Mouse (Mus musculus): Measurements from ENCODE around the gene Sipa1l2.

Sipa1l2 gene

GRCm38 (mm10) chr8:125516115-125516905, 53.3 kb downstream of the Sipa1l2 start:
- in situ Hi-C loops (cut with MboI; ENCODE audit: unreplicated experiment in 2 of 2) = no loop called here

DNA sequence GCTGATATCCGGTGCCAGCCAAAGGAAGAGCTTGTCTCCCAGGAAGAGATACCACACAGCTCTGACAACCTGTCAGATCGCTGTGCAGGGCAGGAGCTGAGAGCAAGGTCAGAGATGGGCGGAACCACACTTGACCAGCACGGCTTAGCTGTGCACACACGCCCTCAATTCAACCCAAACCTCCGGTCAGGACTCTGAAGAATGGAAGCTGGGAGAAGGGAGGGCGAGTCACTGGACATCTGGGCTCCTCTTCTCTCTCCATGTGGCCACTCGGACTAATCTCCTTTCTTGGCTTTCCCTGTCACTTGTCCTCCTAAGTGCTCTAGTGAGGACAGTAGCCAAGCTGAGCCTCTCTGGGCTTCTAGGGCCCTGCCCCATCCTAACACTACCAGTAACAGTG, 53.9 kb downstream of the Sipa1l2 start:
- in situ Hi-C loops (cut with MboI; ENCODE audit: unreplicated experiment in 2 of 2) = no loop called here

DNA sequence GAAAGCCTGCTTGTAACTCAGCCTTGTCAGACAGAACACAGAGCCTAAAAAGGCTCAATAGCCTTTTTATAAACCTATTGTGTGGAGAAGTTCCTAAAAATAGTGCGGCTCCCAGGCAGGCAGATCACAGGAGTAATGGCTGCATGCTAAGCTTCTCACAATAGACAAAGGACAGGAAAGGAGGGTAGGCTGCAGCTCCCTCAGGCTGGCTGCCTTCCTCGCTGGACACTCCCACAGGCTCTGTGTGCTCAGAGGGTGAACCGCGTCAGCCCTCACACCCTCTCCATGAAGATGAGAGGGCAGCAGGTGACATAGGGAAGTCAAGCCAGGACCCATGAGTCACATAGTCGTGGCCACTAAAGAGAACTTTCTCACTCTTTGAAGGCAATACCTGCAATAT, 55.7 kb downstream of the Sipa1l2 start:
- in situ Hi-C loops (cut with MboI; ENCODE audit: unreplicated experiment in 2 of 2) = no loop called here

GRCm38 (mm10) chr8:125513242-125513866, 56.3 kb downstream of the Sipa1l2 start:
- in situ Hi-C loops (cut with MboI; ENCODE audit: unreplicated experiment in 2 of 2) = no loop called here

DNA sequence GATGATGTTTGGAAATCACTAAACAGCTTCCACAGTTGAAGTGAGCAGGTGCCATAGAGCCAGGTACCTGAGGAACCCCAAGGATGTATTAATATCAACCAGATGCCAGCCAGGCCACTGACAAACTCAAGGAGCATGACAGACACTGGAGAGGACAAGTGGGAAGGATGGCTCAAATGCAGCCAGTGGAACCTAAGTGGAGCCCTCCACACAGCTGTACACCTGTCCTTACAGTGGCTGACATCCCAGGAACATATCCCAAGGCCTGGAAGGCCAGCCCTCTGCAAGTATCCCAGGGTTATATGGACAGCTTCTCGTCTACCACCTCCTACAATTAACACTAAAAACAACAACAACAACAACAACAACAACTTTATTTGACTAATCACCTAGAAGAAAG, 57.0 kb downstream of the Sipa1l2 start:
- in situ Hi-C loops (cut with MboI; ENCODE audit: unreplicated experiment in 2 of 2) = no loop called here

DNA sequence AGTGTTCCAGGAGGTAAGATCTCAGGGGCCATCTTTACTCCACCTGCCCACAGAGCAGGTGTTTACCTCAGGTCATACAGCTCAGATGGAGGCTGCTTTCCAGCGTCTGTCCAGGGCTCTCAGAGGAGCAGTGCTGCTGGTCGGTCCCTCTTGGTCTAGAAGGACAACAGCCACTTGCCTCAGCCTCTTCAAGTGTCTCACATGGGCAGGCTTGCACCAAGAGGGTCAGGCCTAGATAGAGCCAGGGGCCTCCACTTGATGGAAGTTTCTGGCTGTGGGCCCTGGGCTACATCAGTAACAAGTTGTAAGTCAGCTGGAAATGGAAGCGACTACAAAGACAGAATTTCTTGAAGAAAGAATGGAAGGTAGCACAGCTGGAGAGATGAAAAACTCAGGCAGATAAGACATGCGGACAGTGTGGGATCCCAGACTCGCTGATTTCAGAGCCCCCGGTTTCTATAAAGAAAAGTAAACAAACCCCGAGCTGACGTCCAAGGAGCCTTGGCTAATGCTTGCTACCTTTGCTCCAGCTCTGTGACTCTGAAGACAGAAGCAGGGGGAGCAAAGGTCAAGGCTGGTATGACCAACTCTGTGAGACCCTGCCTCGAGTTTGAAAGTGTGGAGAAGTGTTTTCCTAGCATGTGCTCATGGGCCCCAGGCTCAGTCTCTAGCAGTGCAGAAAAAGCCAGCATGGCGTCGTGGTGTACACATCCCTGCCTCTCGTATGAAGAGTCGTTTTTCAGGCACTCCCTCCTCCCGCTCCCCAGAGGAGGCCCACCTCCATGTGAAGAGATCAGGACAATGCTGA, 58.5 kb downstream of the Sipa1l2 start:
- in situ Hi-C loops (cut with MboI; ENCODE audit: unreplicated experiment in 2 of 2) = no loop called here

DNA sequence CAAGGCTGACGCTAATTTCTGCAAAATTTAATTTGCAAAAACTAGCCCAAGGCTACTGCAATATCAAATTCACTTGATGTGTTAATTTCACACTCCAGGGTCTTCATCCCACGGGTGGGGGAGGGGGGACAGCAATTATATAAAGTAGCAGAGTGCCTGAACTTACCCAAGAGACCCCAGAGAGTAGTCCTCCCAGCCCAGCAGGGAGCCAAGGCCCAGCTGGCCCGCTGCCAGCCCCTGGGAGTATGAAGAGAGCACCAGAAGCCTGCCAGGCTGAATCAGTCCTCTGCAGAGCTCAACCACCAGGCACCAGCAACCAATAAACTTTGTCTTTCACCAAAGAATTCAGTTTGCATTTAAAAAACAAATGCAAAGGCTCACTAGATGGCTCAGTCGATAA, 59.8 kb downstream of the Sipa1l2 start:
- in situ Hi-C loops (cut with MboI; ENCODE audit: unreplicated experiment in 2 of 2) = no loop called here

GRCm38 (mm10) chr8:125509175-125509574, 60.4 kb downstream of the Sipa1l2 start:
- in situ Hi-C loops (cut with MboI; ENCODE audit: unreplicated experiment in 2 of 2) = no loop called here

DNA sequence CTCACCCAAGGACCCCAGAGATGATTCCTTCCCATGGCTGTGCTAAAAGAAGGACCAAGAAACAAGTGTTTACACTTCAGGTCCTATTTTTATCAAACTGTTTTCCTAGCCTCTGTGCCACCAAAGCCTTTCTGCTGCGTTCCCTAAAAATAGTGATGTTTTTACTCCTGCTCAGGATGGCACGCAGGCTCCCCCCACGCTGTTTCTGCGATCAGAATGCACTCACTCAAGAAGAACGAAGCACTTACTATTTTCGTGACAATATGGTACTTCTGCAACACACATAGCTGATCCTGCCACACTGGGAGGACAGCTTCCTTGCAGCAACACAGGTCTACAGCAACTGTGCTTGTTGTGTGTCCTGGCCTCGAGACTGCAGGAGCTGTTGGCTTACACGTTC, 62.3 kb downstream of the Sipa1l2 start:
- in situ Hi-C loops (cut with MboI; ENCODE audit: unreplicated experiment in 2 of 2) = no loop called here

GRCm38 (mm10) chr8:125504605-125505257, 64.9 kb downstream of the Sipa1l2 start:
- in situ Hi-C loops (cut with MboI; ENCODE audit: unreplicated experiment in 2 of 2) = no loop called here

DNA sequence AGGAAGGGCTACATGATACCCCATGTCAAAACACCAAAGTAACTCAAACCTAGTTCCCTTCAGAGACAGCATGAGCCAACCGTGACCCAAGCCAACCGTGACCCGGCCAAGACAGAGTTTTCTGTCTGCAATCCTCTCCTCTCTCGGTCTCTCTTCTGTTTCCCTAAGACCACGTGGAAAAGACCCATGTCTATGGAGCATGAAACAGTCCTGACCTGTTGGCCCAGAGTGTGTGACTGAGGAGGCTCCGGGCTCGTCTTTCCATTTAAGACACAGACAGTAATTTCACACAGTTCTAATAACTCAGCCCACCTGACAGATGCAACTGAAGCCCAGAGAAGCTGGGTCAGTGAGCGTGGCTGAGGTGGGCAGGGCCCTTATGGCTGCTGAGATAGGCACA, 65.8 kb downstream of the Sipa1l2 start:
- in situ Hi-C loops (cut with MboI; ENCODE audit: unreplicated experiment in 2 of 2) = no loop called here

DNA sequence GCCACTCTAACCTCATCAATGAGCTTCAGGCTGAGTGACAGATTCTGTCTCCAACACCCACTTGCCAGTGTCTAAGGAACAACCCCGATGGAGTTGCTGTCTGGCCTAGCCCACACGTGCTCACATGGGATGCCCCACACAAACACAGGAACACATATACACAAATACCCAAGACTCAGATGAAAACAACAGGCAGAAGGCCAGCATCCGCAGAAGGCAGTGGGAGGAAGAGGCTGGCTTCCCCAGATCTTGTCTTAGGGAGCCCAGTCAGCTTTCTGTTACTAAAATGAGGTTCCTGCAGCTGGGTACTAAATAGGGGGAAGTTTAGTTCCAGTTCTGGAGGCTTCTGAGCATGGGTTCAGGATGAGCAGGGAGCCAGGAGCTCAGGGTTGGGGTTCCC, 66.8 kb downstream of the Sipa1l2 start:
- in situ Hi-C loops (cut with MboI; ENCODE audit: unreplicated experiment in 2 of 2) = no loop called here

DNA sequence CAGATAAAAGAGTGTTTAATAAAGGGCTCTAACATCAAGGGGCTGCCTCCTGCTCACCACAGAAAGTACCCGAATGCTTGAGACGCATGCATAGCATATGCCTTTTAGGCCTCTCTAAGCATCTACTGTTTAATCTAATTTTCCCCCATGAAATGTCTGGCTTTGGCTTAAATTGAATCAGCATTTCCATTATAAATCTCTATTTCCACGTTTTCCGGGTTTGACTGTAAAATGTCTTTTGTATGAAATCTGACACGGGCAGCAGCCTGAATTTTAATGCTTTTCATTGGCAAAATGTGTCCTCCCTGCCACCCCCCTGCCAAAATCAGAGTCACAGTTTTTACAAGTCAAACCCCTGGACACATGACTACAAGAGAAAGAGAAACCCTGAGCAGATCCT, 69.6 kb downstream of the Sipa1l2 start:
- in situ Hi-C loops (cut with MboI; ENCODE audit: unreplicated experiment in 2 of 2) = no loop called here

GRCm38 (mm10) chr8:125498508-125498907, 71.1 kb downstream of the Sipa1l2 start:
- in situ Hi-C loops (cut with MboI; ENCODE audit: unreplicated experiment in 2 of 2) = no loop called here

DNA sequence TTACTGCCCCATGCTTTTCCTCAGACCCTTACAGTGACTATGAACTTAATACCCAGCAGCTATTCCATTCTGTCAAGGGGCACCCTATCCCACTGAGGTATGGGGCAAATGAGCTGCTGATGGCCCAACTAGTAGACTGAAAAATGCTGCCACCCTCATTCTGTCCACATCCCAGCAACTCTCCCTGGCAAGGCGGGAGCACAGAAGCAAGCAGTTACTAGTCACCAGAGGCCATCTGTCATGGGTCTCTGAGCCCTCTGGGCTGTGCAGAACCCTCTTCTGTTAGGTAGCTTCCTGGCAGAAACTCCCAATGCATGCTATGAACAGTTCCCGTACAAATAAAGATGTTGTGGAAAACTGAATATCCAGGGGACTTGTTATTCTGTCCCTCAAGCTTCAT, 74.1 kb downstream of the Sipa1l2 start:
- in situ Hi-C loops (cut with MboI; ENCODE audit: unreplicated experiment in 2 of 2) = no loop called here

- in situ Hi-C loops (cut with MboI; ENCODE audit: unreplicated experiment in 2 of 2) = no loop called here
Observed at GRCm38 (mm10) chr8:125493254-125493815, 76.3 kb downstream of the Sipa1l2 start.

DNA sequence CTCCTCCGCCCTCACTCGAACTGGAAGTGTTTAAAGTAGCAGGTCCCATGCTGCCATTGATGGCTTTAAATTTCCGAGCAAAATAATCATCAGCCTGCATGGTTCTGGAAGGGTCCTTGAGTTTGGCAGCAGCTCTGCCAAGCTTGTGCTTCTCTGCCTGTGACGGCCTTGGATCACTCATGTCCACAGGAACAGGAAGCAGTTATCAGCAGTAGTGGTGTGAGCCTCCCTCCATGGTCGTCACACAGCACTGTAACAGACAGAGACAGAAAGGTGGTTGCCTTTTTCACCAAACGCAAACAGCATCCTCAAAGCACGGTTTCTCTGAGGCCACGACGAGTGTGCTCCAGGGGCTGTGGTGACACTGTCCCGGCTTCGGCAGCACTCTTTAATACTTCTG, 77.2 kb downstream of the Sipa1l2 start:
- in situ Hi-C loops (cut with MboI; ENCODE audit: unreplicated experiment in 2 of 2) = no loop called here

GRCm38 (mm10) chr8:125488747-125489146, 80.9 kb downstream of the Sipa1l2 start:
- in situ Hi-C loops (cut with MboI; ENCODE audit: unreplicated experiment in 2 of 2) = no loop called here

- in situ Hi-C loops (cut with MboI; ENCODE audit: unreplicated experiment in 2 of 2) = no loop called here
Observed at GRCm38 (mm10) chr8:125485715-125486114, 83.9 kb downstream of the Sipa1l2 start.

- in situ Hi-C loops (cut with MboI; ENCODE audit: unreplicated experiment in 2 of 2) = no loop called here
Observed at GRCm38 (mm10) chr8:125484530-125485196, 84.9 kb downstream of the Sipa1l2 start.

All from v-Abl transformed pro-B cells (cell line).